Mouse (Mus musculus) ES-E14 (cell line): ENCODE measurements at regions not wholly inside any gene's neighbourhood (a gene's known extent, or its start where the extent isn't known, plus 50 kb on each side); places are given as distances from the start of the nearest gene placed in this dataset.

Experiments
- DNase-seq: peaks from one replicate; pipeline ENCODE4 v3.0.0-alpha.2; 2013; ENCODE audit warnings: low read depth, low spot score
- H3K27ac ChIP-seq: 2 replicates; pipeline ENCODE4 v1.5.1; 2012; ENCODE audit warnings: low read depth, mild to moderate bottlenecking, low read length, moderate library complexity, mixed read lengths; ENCODE audit not compliant: poor library complexity, insufficient read depth, severe bottlenecking
- H3K36me3 ChIP-seq: 2 replicates; pipeline ENCODE4 v1.6.1; 2012; ENCODE audit warnings: mild to moderate bottlenecking, low read length, moderate library complexity, mixed read lengths; ENCODE audit not compliant: control insufficient read depth, poor library complexity, insufficient read depth, severe bottlenecking
- H3K4me1 ChIP-seq, 2 experiments: fragments of 150-350 bp in 1 of 2; sonication (generic) in 1 of 2; 2 replicates each; pipeline ENCODE4 v1.6.1; 2012; ENCODE audit warnings: low read length in 2 of 2, mild to moderate bottlenecking in 1 of 2, mixed read lengths in 1 of 2; ENCODE audit not compliant: control insufficient read depth in 2 of 2, insufficient read depth in 2 of 2, poor library complexity in 1 of 2
- H3K4me3 ChIP-seq, 2 experiments: fragments of 150-350 bp in 1 of 2; sonication (generic) in 1 of 2; 2 replicates each; pipeline ENCODE4 v1.5.1; 2012; ENCODE audit warnings: low read length in 2 of 2, low read depth in 1 of 2, mild to moderate bottlenecking in 1 of 2, mixed read lengths in 1 of 2; ENCODE audit not compliant: insufficient read depth in 1 of 2, poor library complexity in 1 of 2, severe bottlenecking in 1 of 2
- H3K9ac ChIP-seq: 2 replicates; pipeline ENCODE4 v1.6.1; 2012; ENCODE audit warnings: low read depth, mild to moderate bottlenecking, low read length, mixed read lengths; ENCODE audit not compliant: poor library complexity, insufficient read depth, severe bottlenecking
- H3K9me3 ChIP-seq: fragments of 150-350 bp; sonication (generic); 2 replicates; pipeline ENCODE4 v1.6.1; 2012; ENCODE audit warnings: low read depth, mild to moderate bottlenecking, low read length; ENCODE audit not compliant: control insufficient read depth, insufficient read depth
- CHD2 ChIP-seq: IDR thresholded peaks from 2 replicates; pipeline ENCODE4 v1.6.1; 2014; ENCODE audit warnings: mild to moderate bottlenecking, low read depth, low read length, inconsistent platforms
- HCFC1 ChIP-seq: IDR thresholded peaks from 2 replicates; pipeline ENCODE4 v1.6.1; 2012; ENCODE audit warnings: low read length, inconsistent platforms, borderline replicate concordance; ENCODE audit not compliant: insufficient read depth
- MAFK ChIP-seq: IDR thresholded peaks from 2 replicates; pipeline ENCODE4 v1.6.1; 2014; ENCODE audit warnings: mild to moderate bottlenecking, low read depth, low read length, inconsistent platforms; ENCODE audit not compliant: insufficient read depth
- ZC3H11A ChIP-seq: IDR thresholded peaks from 2 replicates; pipeline ENCODE4 v1.6.1; 2012; ENCODE audit warnings: low read depth, mild to moderate bottlenecking, inconsistent platforms, low read length, borderline replicate concordance
- ZNF384 ChIP-seq: IDR thresholded peaks from 2 replicates; pipeline ENCODE4 v1.6.1; 2012; ENCODE audit warnings: low read depth, low read length, inconsistent platforms
- in situ Hi-C, 2 experiments: fragments of 600-800 bp; cut with MboI; formaldehyde crosslinking; loops; one replicate each; pipeline ENCODE4 v1.15.1; 2025; ENCODE audit warnings: low sequenced_read_pairs in 2 of 2, inconsistent platforms in 1 of 2; ENCODE audit not compliant: unreplicated experiment in 2 of 2

DNA sequence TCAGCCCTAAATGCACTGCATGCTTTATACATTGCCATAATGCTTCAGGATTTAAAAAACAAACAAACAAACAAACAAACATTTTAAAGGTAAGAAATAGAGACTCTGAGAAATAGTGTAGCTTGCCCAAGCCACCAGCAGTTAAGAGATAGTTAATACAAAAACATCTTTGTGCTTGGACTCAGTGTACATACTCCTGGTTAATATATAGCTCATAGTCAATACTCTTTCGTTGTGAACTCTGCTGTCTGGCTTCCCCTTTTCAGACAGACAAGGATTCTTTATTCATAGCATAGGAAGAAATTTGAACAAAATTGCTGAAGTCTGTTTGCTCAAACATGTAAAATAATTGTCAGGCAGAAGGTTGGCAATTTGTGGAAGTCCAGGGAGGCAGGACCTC, 69.3 kb upstream of the Fggy start:
- Histone ChIP-seq H3K4me1 (no peaks in the 10 kb centered on the region), H3K9me3 (no peaks in the 10 kb centered on the region), H3K27ac (no peak overlapping the region), H3K9ac (no peak overlapping the region), H3K4me3 (no peak overlapping the region), H3K36me3 (no peaks in the 10 kb centered on the region)
- in situ Hi-C loops = no loop called here
- DNase-seq = no peak
- TF ChIP-seq ZC3H11A (no peak), CHD2 (no peak), MAFK (no peak), HCFC1 (no peak), ZNF384 (no peak)

GRCm38 (mm10) chr4:95489059-95489458, 68.2 kb upstream of the Fggy start:
- Histone ChIP-seq H3K4me1 (no peaks in the 10 kb centered on the region), H3K36me3 (no peaks in the 10 kb centered on the region), H3K9ac (no peak overlapping the region), H3K27ac (no peak overlapping the region), H3K9me3 (no peaks in the 10 kb centered on the region), H3K4me3 (no peak overlapping the region)
- no peak for DNase-seq
- TF ChIP-seq CHD2 = no peak
- in situ Hi-C loops = no loop called here

DNA sequence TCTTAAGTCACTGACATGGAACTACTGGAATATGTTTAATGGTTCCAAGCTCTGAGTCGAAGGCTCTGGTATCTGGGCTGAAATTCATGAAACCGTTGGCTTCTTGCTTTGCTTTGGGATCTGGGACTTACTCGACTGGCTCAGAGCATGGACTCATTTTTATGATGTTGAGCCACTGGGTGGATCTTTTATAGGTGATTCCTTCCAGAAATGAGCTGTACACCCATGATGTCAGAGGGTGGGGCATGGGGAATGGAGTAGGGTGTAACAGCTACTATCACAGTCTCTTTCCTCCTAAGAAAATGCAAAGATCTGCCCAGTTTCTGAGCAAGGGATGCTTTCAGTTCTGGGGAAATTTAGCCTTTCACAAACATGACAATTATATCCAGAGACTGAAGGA, 57.0 kb upstream of the Fggy start:
- no peak overlapping the region for H3K27ac ChIP-seq
- DNase-seq = no peak

GRCm38 (mm10) chr4:95501164-95501563, 56.1 kb upstream of the Fggy start:
- Histone ChIP-seq H3K4me3 (no peak overlapping the region), H3K9me3 (no peaks in the 10 kb centered on the region), H3K4me1 (no peaks in the 10 kb centered on the region), H3K9ac (no peak overlapping the region), H3K36me3 (no peaks in the 10 kb centered on the region), H3K27ac (no peak overlapping the region)
- no peak for DNase-seq
- in situ Hi-C loops = no loop called here
- TF ChIP-seq CHD2 = no peak
- no peak for TF ChIP-seq ZC3H11A
- no peak for TF ChIP-seq MAFK
- no peak for TF ChIP-seq ZNF384
- no peak for TF ChIP-seq HCFC1

More for the DNA sequence above, 57.0 kb upstream of the Fggy start:
- H3K9me3 ChIP-seq = no peaks in the 10 kb centered on the region
- no peak overlapping the region for H3K9ac ChIP-seq
- no peaks in the 10 kb centered on the region for H3K36me3 ChIP-seq
- H3K4me3 ChIP-seq = no peak overlapping the region
- H3K4me1 ChIP-seq = no peaks in the 10 kb centered on the region
- in situ Hi-C loops = no loop called here
- TF ChIP-seq MAFK (no peak), ZNF384 (no peak), HCFC1 (no peak), ZC3H11A (no peak), CHD2 (no peak)

DNA sequence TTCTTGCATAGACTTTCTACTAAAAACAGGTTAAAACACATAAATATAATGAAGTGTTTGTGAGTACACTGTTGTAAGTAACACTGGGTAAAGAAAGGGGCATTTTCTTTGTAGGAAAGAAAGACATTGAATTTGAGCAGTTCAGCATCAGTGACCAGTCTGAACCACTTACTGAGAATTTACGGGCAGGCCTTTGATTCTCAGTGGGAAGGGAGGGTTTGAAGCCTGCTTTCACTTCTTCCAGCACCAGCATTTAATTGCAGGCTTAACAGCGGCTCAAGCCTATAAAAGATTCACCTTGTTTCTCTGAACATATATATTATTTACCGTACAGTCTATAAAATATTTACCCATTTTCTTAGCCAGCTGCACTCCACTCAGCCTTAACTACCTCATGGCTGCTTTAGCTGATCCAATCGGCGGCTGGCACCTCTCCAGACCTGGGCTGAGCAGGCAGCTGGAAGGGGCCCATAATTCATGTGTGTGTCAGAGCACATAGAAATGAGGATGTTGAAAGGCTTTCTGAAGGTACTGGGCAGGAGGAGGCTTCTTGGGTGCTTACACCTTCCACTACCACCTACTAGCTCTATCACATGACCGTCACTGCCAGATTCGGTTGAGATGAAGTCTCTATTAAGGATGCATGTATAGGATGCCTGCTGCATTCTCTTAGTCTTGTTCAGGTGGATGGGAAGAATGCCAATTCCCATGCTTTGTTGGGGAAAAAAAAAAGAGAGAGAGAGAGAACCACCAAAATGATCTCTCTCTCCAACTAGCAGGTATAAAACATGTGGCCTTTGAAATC, 50.0 kb upstream of the Fggy start:
- H3K9me3 ChIP-seq = no peaks in the 10 kb centered on the region
- DNase-seq = no peak
- TF ChIP-seq HCFC1 = no peak
- no peak for TF ChIP-seq CHD2
- no peak for TF ChIP-seq ZC3H11A
- no peak for TF ChIP-seq MAFK
- TF ChIP-seq ZNF384 = no peak
- no peak overlapping the region for H3K27ac ChIP-seq
- in situ Hi-C loops = no loop called here
- H3K36me3 ChIP-seq = no peaks in the 10 kb centered on the region
- no peaks in the 10 kb centered on the region for H3K4me1 ChIP-seq
- H3K4me3 ChIP-seq = no peak overlapping the region
- no peak overlapping the region for H3K9ac ChIP-seq
